Mouse (Mus musculus): ENCODE measurements around the gene Cplx3. TPM values are rescaled to one million over a fixed set of nuclear protein-coding genes. Genes with fewer than 3 reads are reported as not detected.

The Cplx3 gene
- polyA plus RNA-seq, 1 experiment from 2014 or later: not detected

- Histone ChIP-seq H3K4me1 (replicated peaks; ENCODE audit: control insufficient read depth, insufficient read depth, low read length) (peaks cover 9% of the 10 kb centered on the region), H3K9me3 (ENCODE audit: control insufficient read depth, low read length) (no peaks in the 10 kb centered on the region), H3K27ac (ENCODE audit: low read depth, low read length) (peak within 1 kb of the TSS; percentile 72), H3K27me3 (replicated peaks; ENCODE audit: control insufficient read depth, insufficient read depth, low read length) (no peaks in the 10 kb centered on the region), H3K36me3 (ENCODE audit: control insufficient read depth, insufficient read depth, low read length) (peaks cover 10% of the 10 kb centered on the region), H3K4me2 (peak within 1 kb of the TSS; percentile 84), H3K9ac (ENCODE audit: low read depth, low read length) (peak within 1 kb of the TSS; percentile 78), H3K4me3 (ENCODE audit: low read depth, low read length) (peak within 1 kb of the TSS; percentile 73)
- DNase-seq (ENCODE audit: low spot score) (peak; percentile 79), ATAC-seq (replicated peaks; ENCODE audit: low FRiP score) (peak; percentile 85)
- 1% methylated on average over 54 of the region's 58 CpGs for WGBS
Observed at GRCm38 (mm10) chr9:57589224-57590126, 16.6 kb downstream of the Cplx3 start, which contains the start of gene Ulk3. Gene Ulk3, plus strand, starts transcription at chr9:57589452.

DNA sequence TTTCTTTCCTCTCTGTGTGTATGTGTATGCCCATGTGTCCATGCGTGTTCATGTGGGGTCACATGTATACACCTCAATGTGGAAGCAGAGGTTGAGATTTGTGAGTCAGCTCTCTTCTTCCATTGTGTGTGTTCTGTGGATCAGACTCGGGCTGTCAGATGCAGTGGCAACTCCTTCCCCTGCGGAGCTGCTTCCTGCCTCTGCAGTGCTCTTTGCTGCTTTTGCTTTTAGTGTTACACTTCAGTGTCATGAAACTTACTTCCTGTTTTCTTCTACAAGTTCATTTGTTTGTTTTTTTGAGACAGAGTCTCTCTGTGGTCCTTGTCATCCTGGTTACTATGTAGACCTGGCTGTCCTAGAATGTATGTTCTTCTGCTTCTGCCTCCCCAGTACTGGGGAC lies 21.1 kb downstream of the Cplx3 start:
- H3K27ac ChIP-seq (ENCODE audit: low read depth, low read length): no peak overlapping the region
- H3K4me3 ChIP-seq (ENCODE audit: low read depth, low read length): no peak overlapping the region
- H3K9me3 ChIP-seq (ENCODE audit: control insufficient read depth, low read length): no peaks in the 10 kb centered on the region
- H3K4me2 ChIP-seq: no peak overlapping the region
- H3K36me3 ChIP-seq (ENCODE audit: control insufficient read depth, insufficient read depth, low read length): peaks cover 17% of the 10 kb centered on the region
- DNase-seq (ENCODE audit: low spot score) (no peak), ATAC-seq (replicated peaks; ENCODE audit: low FRiP score) (no peak)
- 74% methylated on average over 3 of the region's 3 CpGs for WGBS
- peaks cover 9% of the 10 kb centered on the region for H3K4me1 ChIP-seq (replicated peaks; ENCODE audit: control insufficient read depth, insufficient read depth, low read length)
- H3K9ac ChIP-seq (ENCODE audit: low read depth, low read length): no peak overlapping the region
- no peaks in the 10 kb centered on the region for H3K27me3 ChIP-seq (replicated peaks; ENCODE audit: control insufficient read depth, insufficient read depth, low read length)

DNA sequence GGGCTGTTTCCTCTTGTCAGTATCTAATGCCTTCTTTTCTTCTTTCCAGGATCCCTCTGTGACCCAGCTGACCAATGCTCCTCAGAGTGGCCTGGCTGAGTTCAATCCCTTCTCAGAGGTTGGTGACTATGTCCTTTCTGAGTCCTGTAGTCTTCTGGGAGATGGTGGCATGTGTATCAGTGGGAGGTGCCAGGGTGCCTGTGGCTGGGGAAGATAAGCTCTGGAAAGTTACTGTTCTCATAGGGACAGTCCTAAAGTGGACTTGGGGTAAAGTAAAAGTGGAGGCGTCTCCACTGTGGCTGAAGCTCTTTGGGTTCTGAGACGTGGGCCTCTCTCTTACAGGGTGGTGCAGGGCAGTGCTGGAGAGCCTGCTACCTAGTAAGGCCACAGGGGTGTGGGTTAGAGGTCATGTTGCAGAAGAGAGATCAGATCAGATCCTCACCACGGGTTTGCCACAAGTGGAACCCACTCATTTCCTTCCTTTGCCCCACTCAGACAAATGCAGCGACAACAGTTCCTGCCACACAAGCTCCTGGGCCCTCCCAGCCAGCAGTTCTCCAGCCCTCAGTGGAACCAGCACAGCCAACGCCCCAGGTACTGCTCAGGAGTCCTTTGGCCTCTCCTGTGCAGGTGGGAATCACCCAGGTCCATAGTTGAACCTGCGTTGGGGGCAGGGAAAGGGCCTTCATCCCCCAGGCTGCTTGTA lies 28.8 kb downstream of the Cplx3 start:
- Histone ChIP-seq H3K9me3 (ENCODE audit: control insufficient read depth, low read length) (no peaks in the 10 kb centered on the region), H3K27me3 (replicated peaks; ENCODE audit: control insufficient read depth, insufficient read depth, low read length) (no peaks in the 10 kb centered on the region), H3K4me2 (peak overlapping the region; percentile 18), H3K9ac (ENCODE audit: low read depth, low read length) (no peak overlapping the region; the same call in 1 of the 2 replicates), H3K4me3 (ENCODE audit: low read depth, low read length) (no peak overlapping the region), H3K36me3 (ENCODE audit: control insufficient read depth, insufficient read depth, low read length) (peaks cover 13% of the 10 kb centered on the region; the same call in 1 of the 2 replicates), H3K27ac (ENCODE audit: low read depth, low read length) (peak overlapping the region; percentile 68), H3K4me1 (replicated peaks; ENCODE audit: control insufficient read depth, insufficient read depth, low read length) (peaks cover 13% of the 10 kb centered on the region)
- 56% methylated on average over 6 of the region's 6 CpGs for WGBS
- DNase-seq (ENCODE audit: low spot score) (no peak), ATAC-seq (replicated peaks; ENCODE audit: low FRiP score) (peak; percentile 83)

- ATAC-seq (replicated peaks; ENCODE audit: low FRiP score): no peak
- no peaks in the 10 kb centered on the region for H3K9me3 ChIP-seq (ENCODE audit: control insufficient read depth, low read length)
- peaks cover 13% of the 10 kb centered on the region; the same call in 1 of the 2 replicates for H3K36me3 ChIP-seq (ENCODE audit: control insufficient read depth, insufficient read depth, low read length)
- H3K4me3 ChIP-seq (ENCODE audit: low read depth, low read length): no peak overlapping the region
- no peak for DNase-seq (ENCODE audit: low spot score)
- H3K4me2 ChIP-seq: no peak overlapping the region
- H3K27me3 ChIP-seq (replicated peaks; ENCODE audit: control insufficient read depth, insufficient read depth, low read length): no peaks in the 10 kb centered on the region
- H3K4me1 ChIP-seq (replicated peaks; ENCODE audit: control insufficient read depth, insufficient read depth, low read length): peaks cover 13% of the 10 kb centered on the region
- 82% methylated on average over 3 of the region's 3 CpGs for WGBS
- no peak overlapping the region for H3K9ac ChIP-seq (ENCODE audit: low read depth, low read length)
- H3K27ac ChIP-seq (ENCODE audit: low read depth, low read length): no peak overlapping the region
Observed at GRCm38 (mm10) chr9:57575577-57575976, 30.5 kb downstream of the Cplx3 start.

- no peak for ATAC-seq (replicated peaks; ENCODE audit: low FRiP score)
- Histone ChIP-seq H3K4me3 (ENCODE audit: low read depth, low read length) (no peak overlapping the region), H3K4me2 (no peak overlapping the region), H3K27ac (ENCODE audit: low read depth, low read length) (no peak overlapping the region), H3K4me1 (replicated peaks; ENCODE audit: control insufficient read depth, insufficient read depth, low read length) (peaks cover 13% of the 10 kb centered on the region), H3K27me3 (replicated peaks; ENCODE audit: control insufficient read depth, insufficient read depth, low read length) (no peaks in the 10 kb centered on the region), H3K9ac (ENCODE audit: low read depth, low read length) (no peak overlapping the region), H3K36me3 (ENCODE audit: control insufficient read depth, insufficient read depth, low read length) (peaks cover 15% of the 10 kb centered on the region; the same call in 1 of the 2 replicates), H3K9me3 (ENCODE audit: control insufficient read depth, low read length) (no peaks in the 10 kb centered on the region)
- no peak for DNase-seq (ENCODE audit: low spot score)
Observed at GRCm38 (mm10) chr9:57574397-57574796, 31.7 kb downstream of the Cplx3 start.

DNA sequence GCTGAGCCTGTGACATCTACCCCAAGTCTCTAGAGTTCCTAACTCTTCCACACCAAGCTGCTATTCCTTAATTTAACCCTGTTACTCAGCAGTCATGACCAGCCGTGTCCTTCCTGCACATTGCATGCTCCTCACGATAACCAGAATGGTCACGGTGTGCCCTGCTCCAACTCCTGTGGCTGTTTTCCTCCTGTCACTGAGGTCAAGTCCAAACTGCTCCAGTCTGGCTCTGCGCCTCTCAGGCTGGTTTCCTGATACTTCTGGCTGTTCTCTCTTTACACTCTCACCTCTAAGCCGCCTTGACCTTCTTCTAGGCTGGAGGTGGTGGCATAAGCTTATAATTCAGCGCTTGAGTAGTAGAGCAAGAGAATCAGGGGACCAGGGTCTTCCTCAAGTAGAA lies 37.6 kb downstream of the Cplx3 start:
- ATAC-seq (replicated peaks; ENCODE audit: low FRiP score): no peak
- WGBS: 89% methylated on average over 6 of the region's 6 CpGs
- Histone ChIP-seq H3K27ac (ENCODE audit: low read depth, low read length) (no peak overlapping the region), H3K9ac (ENCODE audit: low read depth, low read length) (no peak overlapping the region), H3K9me3 (ENCODE audit: control insufficient read depth, low read length) (no peaks in the 10 kb centered on the region), H3K4me2 (no peak overlapping the region), H3K27me3 (replicated peaks; ENCODE audit: control insufficient read depth, insufficient read depth, low read length) (no peaks in the 10 kb centered on the region), H3K36me3 (ENCODE audit: control insufficient read depth, insufficient read depth, low read length) (peaks cover 12% of the 10 kb centered on the region; the same call in 1 of the 2 replicates), H3K4me1 (replicated peaks; ENCODE audit: control insufficient read depth, insufficient read depth, low read length) (0 out of 2 replicates have a peak, but pooled peaks cover 2% of the 10 kb centered on the region), H3K4me3 (ENCODE audit: low read depth, low read length) (no peak overlapping the region)
- DNase-seq (ENCODE audit: low spot score): no peak

GRCm38 (mm10) chr9:57566846-57567245 lies 39.2 kb downstream of the Cplx3 start:
- no peak overlapping the region for H3K27ac ChIP-seq (ENCODE audit: low read depth, low read length)
- no peaks in the 10 kb centered on the region for H3K9me3 ChIP-seq (ENCODE audit: control insufficient read depth, low read length)
- H3K36me3 ChIP-seq (ENCODE audit: control insufficient read depth, insufficient read depth, low read length): peaks cover 12% of the 10 kb centered on the region; the same call in 1 of the 2 replicates
- ATAC-seq (replicated peaks; ENCODE audit: low FRiP score): no peak
- peaks cover 8% of the 10 kb centered on the region for H3K4me1 ChIP-seq (replicated peaks; ENCODE audit: control insufficient read depth, insufficient read depth, low read length)
- DNase-seq (ENCODE audit: low spot score): no peak
- H3K27me3 ChIP-seq (replicated peaks; ENCODE audit: control insufficient read depth, insufficient read depth, low read length): no peaks in the 10 kb centered on the region
- 59% methylated on average over 8 of the region's 8 CpGs for WGBS
- no peak overlapping the region for H3K9ac ChIP-seq (ENCODE audit: low read depth, low read length)
- H3K4me3 ChIP-seq (ENCODE audit: low read depth, low read length): no peak overlapping the region
- no peak overlapping the region for H3K4me2 ChIP-seq

GRCm38 (mm10) chr9:57565741-57566221 lies 40.3 kb downstream of the Cplx3 start:
- Histone ChIP-seq H3K4me1 (replicated peaks; ENCODE audit: control insufficient read depth, insufficient read depth, low read length) (peaks cover 14% of the 10 kb centered on the region), H3K36me3 (ENCODE audit: control insufficient read depth, insufficient read depth, low read length) (peaks cover 9% of the 10 kb centered on the region; the same call in 1 of the 2 replicates), H3K27me3 (replicated peaks; ENCODE audit: control insufficient read depth, insufficient read depth, low read length) (no peaks in the 10 kb centered on the region), H3K4me3 (ENCODE audit: low read depth, low read length) (no peak overlapping the region), H3K4me2 (no peak overlapping the region), H3K9me3 (ENCODE audit: control insufficient read depth, low read length) (no peaks in the 10 kb centered on the region), H3K9ac (ENCODE audit: low read depth, low read length) (no peak overlapping the region), H3K27ac (ENCODE audit: low read depth, low read length) (no peak overlapping the region)
- 56% methylated on average over 10 of the region's 10 CpGs for WGBS
- no peak for DNase-seq (ENCODE audit: low spot score)
- no peak for ATAC-seq (replicated peaks; ENCODE audit: low FRiP score)

Measured in liver, embryonic 11.5 days (tissue).